Mouse (Mus musculus) CD4-positive helper T cell, adult 2 months (primary cell): ENCODE measurements around the gene Tanc1.

Experiments used
- DNase-seq: peaks from one replicate; pipeline ENCODE4 v3.0.0-alpha.2; 2012; ENCODE audit warnings: low read depth, missing footprints, low spot score

Tanc1 gene

GRCm38 (mm10) chr2:59612733-59613473 is 1.1 kb downstream of the Tanc1 start:
- peak; percentile 33 for DNase-seq

GRCm38 (mm10) chr2:59613474-59614019 is 1.7 kb downstream of the Tanc1 start:
- no peak for DNase-seq

- DNase-seq, result no peak
These were observed 5.0 kb downstream of the Tanc1 start for GRCm38 (mm10) chr2:59616890-59617289.

- no peak for DNase-seq
These were observed 7.2 kb downstream of the Tanc1 start for GRCm38 (mm10) chr2:59618996-59619395.

- no peak for DNase-seq
These were observed 8.8 kb downstream of the Tanc1 start for GRCm38 (mm10) chr2:59620601-59621000.

- DNase-seq, result no peak
These were observed 10.8 kb downstream of the Tanc1 start for GRCm38 (mm10) chr2:59622514-59623139.

- DNase-seq, result no peak
These were observed 12.0 kb downstream of the Tanc1 start for GRCm38 (mm10) chr2:59623858-59624257.

- DNase-seq, result no peak
These were observed 13.6 kb downstream of the Tanc1 start for GRCm38 (mm10) chr2:59625416-59625815.

- DNase-seq, result no peak
These were observed 14.1 kb downstream of the Tanc1 start for GRCm38 (mm10) chr2:59625927-59626326.

GRCm38 (mm10) chr2:59626422-59626821 is 14.6 kb downstream of the Tanc1 start:
- DNase-seq, result no peak

- DNase-seq, result no peak
These were observed 15.7 kb downstream of the Tanc1 start for GRCm38 (mm10) chr2:59627502-59627901.

- no peak for DNase-seq
These were observed 16.4 kb downstream of the Tanc1 start for GRCm38 (mm10) chr2:59628057-59628901.

GRCm38 (mm10) chr2:59629829-59630228 is 18.0 kb downstream of the Tanc1 start:
- DNase-seq, result peak; percentile 47

GRCm38 (mm10) chr2:59631406-59631805 is 19.6 kb downstream of the Tanc1 start:
- DNase-seq, result peak; percentile 84

GRCm38 (mm10) chr2:59633761-59634430 is 22.1 kb downstream of the Tanc1 start:
- no peak for DNase-seq

- DNase-seq, result no peak
These were observed 25.4 kb downstream of the Tanc1 start for GRCm38 (mm10) chr2:59637040-59637785.

- no peak for DNase-seq
These were observed 30.9 kb downstream of the Tanc1 start for GRCm38 (mm10) chr2:59642722-59643121.

- peak; percentile 37 for DNase-seq
These were observed 33.0 kb downstream of the Tanc1 start for GRCm38 (mm10) chr2:59644816-59645215.

GRCm38 (mm10) chr2:59645515-59645914 is 33.7 kb downstream of the Tanc1 start:
- no peak for DNase-seq

- DNase-seq, result peak; percentile 61
These were observed 35.0 kb downstream of the Tanc1 start for GRCm38 (mm10) chr2:59646740-59647390.
